Mouse (Mus musculus) left cerebral cortex, adult 2 months (tissue): Measurements from ENCODE around the gene Ccl22. TPM values are rescaled to one million over a fixed set of nuclear protein-coding genes. Genes with fewer than 3 reads are reported as not detected.
A peak's percentile ranks its signal among the peaks of the same experiment; 100 is the strongest.

Experiments used
- DNase-seq, 2 experiments: peaks; one replicate each; pipeline ENCODE4 v3.0.0; 2021 to 2022; ENCODE audit warnings: low spot score in 2 of 2, mixed read lengths in 1 of 2; ENCODE audit errors: extremely low spot score in 1 of 2
- H3K27ac ChIP-seq: fragments of 200-600 bp; 2 replicates; pipeline ENCODE4 v1.8.1; 2022
- H3K4me3 ChIP-seq: fragments of 200-600 bp; 2 replicates; pipeline ENCODE4 v1.8.1; 2022
- CTCF ChIP-seq: fragments of 200-600 bp; IDR thresholded peaks from 2 replicates; pipeline ENCODE4 v1.8.1; 2022; ENCODE audit warnings: antibody characterized with exemption, mild to moderate bottlenecking, moderate library complexity
- intact Hi-C: fragments of 180-260 bp; cut with DNase I; formaldehyde crosslinking; loops from one replicate; pipeline ENCODE4 v1.15.1; 2025
- long read RNA-seq, 2 experiments: library from polyadenylated mRNA; stranded (forward); transcript quantifications; one replicate each; pipeline ENCODE4 v2.0.0; 2021; ENCODE audit warnings: borderline mapping rate in 2 of 2
- total RNA-seq, 2 experiments: library from RNA; stranded (reverse); gene quantifications; 2 replicates each; pipeline ENCODE4 v1.2.3; 2021

Ccl22 gene
- total RNA-seq = under 1 TPM in 1 of 2 experiments, not detected in 1; 0.14 TPM
- long read RNA-seq, experiment 1 = 0 reads
- long read RNA-seq, experiment 2 = 0 reads

GRCm38 (mm10) chr8:94745476-94746184 lies at the start of gene Ccl22:
TSS of gene Ccl22 (plus strand) at chr8:94745590.
- no peak for DNase-seq
- intact Hi-C loops = no loop called here
- Histone ChIP-seq H3K27ac (no peak within 1 kb of the TSS), H3K4me3 (no peak within 1 kb of the TSS)
- no peak for TF ChIP-seq CTCF

- Histone ChIP-seq H3K4me3 (peak within 1 kb of the TSS; percentile 54), H3K27ac (peak within 1 kb of the TSS; percentile 36)
- DNase-seq = peak in 1 of 2 experiments; percentile 40
- no peak for TF ChIP-seq CTCF
- intact Hi-C loops = loop anchor here (2.0 to 10.0 kb wide), 2 partner anchors 27 to 361 kb away; no protein-coding TSS in a partner anchor
These were observed 49.4 kb upstream of the Ccl22 start, which contains the start of gene Pllp for GRCm38 (mm10) chr8:94695994-94696384. TSS of gene Pllp (minus strand) at chr8:94696278.

GRCm38 (mm10) chr8:94696566-94696965 lies 48.8 kb upstream of the Ccl22 start:
- intact Hi-C loops = loop anchor here (10.0 kb wide), 1 partner anchor 362 kb away; no protein-coding TSS in a partner anchor
- no peak overlapping the region for H3K27ac ChIP-seq
- H3K4me3 ChIP-seq = peak overlapping the region; percentile 54; the same call in 1 of the 2 replicates
- no peak for DNase-seq
- TF ChIP-seq CTCF = no peak

- no peak for DNase-seq
- no peak for TF ChIP-seq CTCF
- H3K4me3 ChIP-seq = no peak overlapping the region
- intact Hi-C loops = loop anchor here (10.0 kb wide), 1 partner anchor 363 kb away; no protein-coding TSS in a partner anchor
- H3K27ac ChIP-seq = no peak overlapping the region
These were observed 47.4 kb upstream of the Ccl22 start for GRCm38 (mm10) chr8:94697956-94698355.

GRCm38 (mm10) chr8:94699366-94699765 lies 46.0 kb upstream of the Ccl22 start:
- intact Hi-C loops = loop anchor here (10.0 kb wide), 1 partner anchor 365 kb away; no protein-coding TSS in a partner anchor
- Histone ChIP-seq H3K27ac (no peak overlapping the region), H3K4me3 (no peak overlapping the region)
- peak in 1 of 2 experiments; percentile 48 for DNase-seq
- TF ChIP-seq CTCF = no peak

GRCm38 (mm10) chr8:94700421-94700935 lies 44.9 kb upstream of the Ccl22 start:
- no peak overlapping the region for H3K4me3 ChIP-seq
- no peak for TF ChIP-seq CTCF
- DNase-seq = no peak

GRCm38 (mm10) chr8:94702156-94702555 lies 43.2 kb upstream of the Ccl22 start:
- intact Hi-C loops = loop anchor here (2.0 to 10.0 kb wide), 4 partner anchors 109 to 315 kb away; partner anchors contain the start of genes Cpne2 and Herpud1
- Histone ChIP-seq H3K27ac (no peak overlapping the region), H3K4me3 (no peak overlapping the region)
- no peak for DNase-seq
- no peak for TF ChIP-seq CTCF

More at GRCm38 (mm10) chr8:94700421-94700935, 44.9 kb upstream of the Ccl22 start:
- intact Hi-C loops = loop anchor here (5.0 to 10.0 kb wide), 2 partner anchors 204 to 313 kb away; partner anchors contain the start of gene Herpud1
- H3K27ac ChIP-seq = no peak overlapping the region

- peak; percentile 79 to 80 for DNase-seq
- peak; percentile 97 for TF ChIP-seq CTCF
- Histone ChIP-seq H3K27ac (peak overlapping the region; percentile 83), H3K4me3 (peak overlapping the region; percentile 66)
- intact Hi-C loops = loop anchor here (1.0 to 10.0 kb wide), 6 partner anchors 37 to 316 kb away; partner anchors contain the start of genes Arl2bp, Cpne2 and Herpud1
These were observed 42.3 kb upstream of the Ccl22 start for GRCm38 (mm10) chr8:94702844-94703813.

GRCm38 (mm10) chr8:94703972-94704668 lies 41.3 kb upstream of the Ccl22 start:
- peak; percentile 93 for TF ChIP-seq CTCF
- intact Hi-C loops = loop anchor here (1.0 to 10.0 kb wide), 8 partner anchors 38 to 317 kb away; partner anchors contain the start of genes Arl2bp, Cpne2, Cx3cl1 and Herpud1
- Histone ChIP-seq H3K4me3 (peak overlapping the region; percentile 66), H3K27ac (peak overlapping the region; percentile 88)
- peak; percentile 98 to 100 for DNase-seq

- no peak for TF ChIP-seq CTCF
- intact Hi-C loops = loop anchor here (1.0 to 10.0 kb wide), 4 partner anchors 68 to 317 kb away; partner anchors contain the start of genes Cx3cl1 and Herpud1
- H3K4me3 ChIP-seq = peak overlapping the region; percentile 45
- DNase-seq = no peak
- peak overlapping the region; percentile 88 for H3K27ac ChIP-seq
These were observed 40.8 kb upstream of the Ccl22 start for GRCm38 (mm10) chr8:94704669-94704984.
